Comparison of ENCODE assay signal across 7 mouse cellular contexts in the genomic region with DNA sequence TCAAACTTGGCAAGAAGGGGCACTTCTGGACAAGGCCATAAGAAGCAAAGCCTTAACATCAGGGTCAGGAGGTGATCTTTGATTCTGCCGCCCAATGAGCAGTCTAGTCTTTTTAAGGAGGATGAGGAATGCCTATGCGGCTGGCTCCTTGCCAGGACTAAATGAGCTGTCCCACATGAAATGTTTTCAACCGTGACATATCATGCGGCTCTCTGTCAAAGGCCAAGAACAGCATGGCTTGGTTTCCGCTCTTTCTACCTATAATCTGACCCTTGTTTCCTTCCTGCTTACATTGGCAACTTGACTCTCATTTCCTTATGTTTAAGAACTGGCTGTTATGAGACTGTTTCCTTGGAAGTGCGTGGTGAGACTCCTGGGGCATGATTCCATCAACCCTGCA. TPM values are rescaled to one million over a fixed set of nuclear protein-coding genes. Genes with fewer than 3 reads are reported as not detected.
DNase-seq lines count a peak whose midpoint lies in the region; ATAC-seq and TF ChIP-seq lines count a peak whose summit lies in the region.

No protein-coding gene starts in this region.

- TF ChIP-seq CTCF in forebrain, postnatal 0 days (IDR thresholded peaks at IDR 0.05; ENCODE audit: low read depth), result no peak

- DNase-seq in midbrain, embryonic 14.5 days, result peak; percentile 21
- DNase-seq in right cerebral cortex, postnatal 36 days (ENCODE audit: low spot score in 2 of 2), result no peak
- DNase-seq in forebrain, postnatal 0 days, result no peak

- H3K4me1 ChIP-seq in midbrain, embryonic 14.5 days (ENCODE audit: control insufficient read depth, insufficient read depth, low read length), result peaks cover 24% of the 10 kb centered on the region
- peaks cover 45% of the 10 kb centered on the region for H3K4me1 ChIP-seq in midbrain, embryonic 13.5 days (replicated peaks)
- peaks cover 39% of the 10 kb centered on the region for H3K4me1 ChIP-seq in embryonic facial prominence, embryonic 12.5 days
- H3K4me1 ChIP-seq in kidney, embryonic 15.5 days, result peaks cover 69% of the 10 kb centered on the region
- peaks cover 43% of the 10 kb centered on the region for H3K4me1 ChIP-seq in stomach, embryonic 16.5 days (ENCODE audit: control insufficient read depth, insufficient read depth, low read length)
- peaks cover 20% of the 10 kb centered on the region for H3K4me1 ChIP-seq in forebrain, postnatal 0 days (ENCODE audit: insufficient read depth)

- H3K9ac ChIP-seq in midbrain, embryonic 14.5 days (replicated peaks; ENCODE audit: low read length), result no peak overlapping the region
- H3K9ac ChIP-seq in midbrain, embryonic 13.5 days (replicated peaks), result no peak overlapping the region; the same call in 1 of the 2 replicates
- H3K9ac ChIP-seq in embryonic facial prominence, embryonic 12.5 days, result no peak overlapping the region
- no peak overlapping the region for H3K9ac ChIP-seq in kidney, embryonic 15.5 days
- no peak overlapping the region for H3K9ac ChIP-seq in stomach, embryonic 16.5 days (ENCODE audit: low read length)
- no peak overlapping the region for H3K9ac ChIP-seq in forebrain, postnatal 0 days

- no peak overlapping the region for H3K27ac ChIP-seq in midbrain, embryonic 14.5 days (replicated peaks; ENCODE audit: low read depth, low read length)
- H3K27ac ChIP-seq in midbrain, embryonic 13.5 days, result no peak overlapping the region
- 0 out of 2 replicates have a peak overlapping the region, but pooled peaks have one; percentile 41 for H3K27ac ChIP-seq in embryonic facial prominence, embryonic 12.5 days
- peak overlapping the region; percentile 33 for H3K27ac ChIP-seq in kidney, embryonic 15.5 days
- H3K27ac ChIP-seq in stomach, embryonic 16.5 days (ENCODE audit: low read length), result peak overlapping the region; percentile 25; the same call in 1 of the 2 replicates
- H3K27ac ChIP-seq in forebrain, postnatal 0 days (ENCODE audit: low read depth, low read length), result no peak overlapping the region

- H3K36me3 ChIP-seq in midbrain, embryonic 14.5 days (ENCODE audit: control insufficient read depth, insufficient read depth, low read length), result no peaks in the 10 kb centered on the region
- H3K36me3 ChIP-seq in midbrain, embryonic 13.5 days, result no peaks in the 10 kb centered on the region
- H3K36me3 ChIP-seq in embryonic facial prominence, embryonic 12.5 days, result no peaks in the 10 kb centered on the region
- no peaks in the 10 kb centered on the region for H3K36me3 ChIP-seq in kidney, embryonic 15.5 days
- no peaks in the 10 kb centered on the region for H3K36me3 ChIP-seq in stomach, embryonic 16.5 days (ENCODE audit: control insufficient read depth, insufficient read depth, low read length)
- no peaks in the 10 kb centered on the region for H3K36me3 ChIP-seq in forebrain, postnatal 0 days (ENCODE audit: insufficient read depth)

- 45% methylated on average over 6 of the region's 6 CpGs for WGBS in midbrain, embryonic 14.5 days
- 53% methylated on average over 6 of the region's 6 CpGs for WGBS in midbrain, embryonic 13.5 days
- 43% methylated on average over 6 of the region's 6 CpGs for WGBS in embryonic facial prominence, embryonic 12.5 days
- 12% methylated on average over 6 of the region's 6 CpGs for WGBS in kidney, embryonic 15.5 days
- WGBS in stomach, embryonic 16.5 days, result 48% methylated on average over 6 of the region's 6 CpGs
- WGBS in forebrain, postnatal 0 days, result 42% methylated on average over 6 of the region's 6 CpGs

- no peak for ATAC-seq in midbrain, embryonic 14.5 days (ENCODE audit: low FRiP score, low TSS enrichment)
- no peak for ATAC-seq in midbrain, embryonic 13.5 days
- ATAC-seq in embryonic facial prominence, embryonic 12.5 days (ENCODE audit: insufficient number of reproducible peaks, insufficient read depth, low FRiP score, low TSS enrichment), result no peak
- ATAC-seq in kidney, embryonic 15.5 days (replicated peaks; ENCODE audit: low FRiP score), result no peak
- no peak for ATAC-seq in stomach, embryonic 16.5 days (ENCODE audit: insufficient read depth, low FRiP score)
- ATAC-seq in forebrain, postnatal 0 days, result no peak

- H3K27me3 ChIP-seq in midbrain, embryonic 14.5 days (ENCODE audit: control insufficient read depth, insufficient read depth, low read length), result no peaks in the 10 kb centered on the region
- peaks cover 3% of the 10 kb centered on the region; the same call in 1 of the 2 replicates for H3K27me3 ChIP-seq in midbrain, embryonic 13.5 days
- H3K27me3 ChIP-seq in embryonic facial prominence, embryonic 12.5 days, result no peaks in the 10 kb centered on the region; the same call in 1 of the 2 replicates
- no peaks in the 10 kb centered on the region for H3K27me3 ChIP-seq in kidney, embryonic 15.5 days
- H3K27me3 ChIP-seq in stomach, embryonic 16.5 days (ENCODE audit: control insufficient read depth, insufficient read depth, low read length), result no peaks in the 10 kb centered on the region
- no peaks in the 10 kb centered on the region for H3K27me3 ChIP-seq in forebrain, postnatal 0 days (ENCODE audit: insufficient read depth, low read length)

- H3K4me3 ChIP-seq in midbrain, embryonic 14.5 days (replicated peaks; ENCODE audit: low read depth, low read length), result no peak overlapping the region
- no peak overlapping the region for H3K4me3 ChIP-seq in midbrain, embryonic 13.5 days (replicated peaks)
- no peak overlapping the region for H3K4me3 ChIP-seq in embryonic facial prominence, embryonic 12.5 days
- no peak overlapping the region for H3K4me3 ChIP-seq in kidney, embryonic 15.5 days (replicated peaks)
- no peak overlapping the region for H3K4me3 ChIP-seq in stomach, embryonic 16.5 days (replicated peaks; ENCODE audit: low read length)
- H3K4me3 ChIP-seq in forebrain, postnatal 0 days (ENCODE audit: low read depth, low read length), result no peak overlapping the region

- no peak overlapping the region for H3K4me2 ChIP-seq in midbrain, embryonic 14.5 days (ENCODE audit: low read length)
- H3K4me2 ChIP-seq in midbrain, embryonic 13.5 days (replicated peaks), result no peak overlapping the region
- H3K4me2 ChIP-seq in embryonic facial prominence, embryonic 12.5 days (replicated peaks), result no peak overlapping the region
- no peak overlapping the region for H3K4me2 ChIP-seq in kidney, embryonic 15.5 days
- no peak overlapping the region for H3K4me2 ChIP-seq in stomach, embryonic 16.5 days (ENCODE audit: low read depth, low read length)
- H3K4me2 ChIP-seq in forebrain, postnatal 0 days (ENCODE audit: low read depth), result no peak overlapping the region

- H3K9me3 ChIP-seq in midbrain, embryonic 14.5 days (ENCODE audit: control insufficient read depth, low read length), result no peaks in the 10 kb centered on the region
- no peaks in the 10 kb centered on the region for H3K9me3 ChIP-seq in midbrain, embryonic 13.5 days
- H3K9me3 ChIP-seq in embryonic facial prominence, embryonic 12.5 days, result no peaks in the 10 kb centered on the region
- no peaks in the 10 kb centered on the region for H3K9me3 ChIP-seq in kidney, embryonic 15.5 days (replicated peaks)
- H3K9me3 ChIP-seq in stomach, embryonic 16.5 days (replicated peaks; ENCODE audit: control insufficient read depth, low read length), result no peaks in the 10 kb centered on the region
- H3K9me3 ChIP-seq in forebrain, postnatal 0 days (ENCODE audit: low read length), result no peaks in the 10 kb centered on the region

RNA-seq across cellular contexts. Expression of gene Tef, which starts 3.4 kb away (rescaled TPM):
- 12.9 and 19.6 TPM in 2 replicates for polyA plus RNA-seq in midbrain, embryonic 14.5 days (2014; fragmentation: Nextera tagmentation; extraction: Ambion mirVana)
- 21.5 and 23.3 TPM in 2 replicates for polyA plus RNA-seq in midbrain, embryonic 13.5 days (2015; fragmentation: Nextera tagmentation; extraction: Ambion mirVana)
- polyA plus RNA-seq in embryonic facial prominence, embryonic 12.5 days (2016; fragmentation: Nextera tagmentation; extraction: Ambion mirVana), result 29.7 and 30.9 TPM in 2 replicates
- 23.9 and 26.5 TPM in 2 replicates for polyA plus RNA-seq in kidney, embryonic 15.5 days (2015; fragmentation: Nextera tagmentation; extraction: Ambion mirVana)
- 21.0 and 24.6 TPM in 2 replicates for polyA plus RNA-seq in stomach, embryonic 16.5 days (2015; fragmentation: Nextera tagmentation; extraction: Ambion mirVana)
- 60.2 and 71.8 TPM in 2 replicates for total RNA-seq in forebrain, postnatal 0 days (2014; rRNA removed)
- 21.9 and 27.8 TPM in 2 replicates for polyA plus RNA-seq in forebrain, postnatal 0 days (2015; fragmentation: Nextera tagmentation; extraction: Ambion mirVana)

RNA-seq across cellular contexts. Expression of gene Tob2, which starts 53.0 kb away (rescaled TPM):
- polyA plus RNA-seq in midbrain, embryonic 14.5 days (2014; fragmentation: Nextera tagmentation; extraction: Ambion mirVana), result 11.7 and 14.4 TPM in 2 replicates
- polyA plus RNA-seq in midbrain, embryonic 13.5 days (2015; fragmentation: Nextera tagmentation; extraction: Ambion mirVana), result 16.2 and 17.7 TPM in 2 replicates
- 22.9 and 23.0 TPM in 2 replicates for polyA plus RNA-seq in embryonic facial prominence, embryonic 12.5 days (2016; fragmentation: Nextera tagmentation; extraction: Ambion mirVana)
- 28.2 and 29.3 TPM in 2 replicates for polyA plus RNA-seq in kidney, embryonic 15.5 days (2015; fragmentation: Nextera tagmentation; extraction: Ambion mirVana)
- 30.0 and 31.7 TPM in 2 replicates for polyA plus RNA-seq in stomach, embryonic 16.5 days (2015; fragmentation: Nextera tagmentation; extraction: Ambion mirVana)
- total RNA-seq in forebrain, postnatal 0 days (2014; rRNA removed), result 9.2 and 13.0 TPM in 2 replicates
- 11.4 TPM in 2 replicates for polyA plus RNA-seq in forebrain, postnatal 0 days (2015; fragmentation: Nextera tagmentation; extraction: Ambion mirVana)

Comparison
In these comparisons a context has a peak if more than half of its experiments do, and no peak if none do; other contexts are left out.
1. H3K27ac ChIP-seq: peak in embryonic facial prominence, embryonic 12.5 days (single experiment), kidney, embryonic 15.5 days (single experiment) and stomach, embryonic 16.5 days (single experiment); none in midbrain, embryonic 14.5 days (single experiment), midbrain, embryonic 13.5 days (single experiment) and forebrain, postnatal 0 days (single experiment).